Mouse (Mus musculus) liver, embryonic 14.5 days (tissue): ENCODE results near the gene Smagp.

Experiments used
- CTCF ChIP-seq: IDR thresholded peaks from 2 replicates; pipeline ENCODE4 v1.5.1; 2016; ENCODE audit warnings: antibody characterized with exemption, low read depth, control low read depth
- EP300 ChIP-seq: IDR thresholded peaks from 2 replicates; pipeline ENCODE4 v1.6.1; 2016; ENCODE audit warnings: antibody characterized with exemption, low read depth

DNA sequence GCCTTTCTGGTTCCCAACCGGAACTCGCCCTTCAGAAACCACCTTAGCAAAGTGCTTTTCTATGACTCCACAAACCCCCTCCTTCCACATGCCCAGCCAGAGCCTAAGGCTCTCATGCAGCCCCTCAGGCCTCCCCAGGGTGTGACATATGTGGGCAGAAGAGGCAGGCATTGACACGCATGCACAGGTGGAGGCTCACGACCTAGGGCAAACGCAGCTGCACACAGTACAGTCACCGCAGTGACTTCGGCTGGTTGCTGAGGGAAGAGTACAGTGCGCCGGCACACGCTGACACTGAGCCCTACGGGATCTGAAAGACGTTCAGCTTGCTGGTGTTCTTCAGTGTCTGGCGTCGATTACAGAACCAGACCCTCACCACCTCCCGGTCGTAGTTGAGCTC lies 58.8 kb downstream of the Smagp start:
- TF ChIP-seq CTCF (no peak), EP300 (no peak)
